Mouse (Mus musculus): ENCODE measurements around the gene A630095E13Rik.

DNA sequence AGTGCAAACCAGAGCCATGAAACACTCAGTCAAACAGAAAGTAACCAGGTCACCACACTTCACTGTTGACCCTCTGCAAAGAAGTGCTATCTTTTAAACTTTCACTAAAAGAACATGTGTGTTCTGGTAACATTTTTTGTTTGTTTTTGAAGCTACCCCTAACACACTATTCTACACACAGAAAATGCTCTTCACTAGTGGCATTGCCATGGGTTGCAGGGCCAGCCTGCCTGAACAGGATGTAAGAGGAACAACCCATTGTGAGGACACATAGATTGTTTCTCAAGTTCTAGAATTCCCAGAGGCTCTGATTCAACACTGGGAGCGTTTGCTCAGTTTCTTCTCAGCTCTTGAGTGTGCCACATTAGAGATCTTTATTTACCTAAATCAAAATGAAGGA lies 49.7 kb upstream of the A630095E13Rik start, which contains the start of gene Acrv1:
- no peak for TF ChIP-seq E2F4 (IDR thresholded peaks at IDR 0.05; ENCODE audit: insufficient read depth)
- no peak for TF ChIP-seq MYOD1 (IDR thresholded peaks at IDR 0.05; ENCODE audit: control insufficient read depth in 1 of 3, insufficient read length in 2 of 3, low read depth in 2 of 3)
- TF ChIP-seq POLR2AphosphoS2 (IDR thresholded peaks at IDR 0.05; ENCODE audit: insufficient read length, low read depth): no peak
- no peak for TF ChIP-seq POLR2A (IDR thresholded peaks at IDR 0.05; ENCODE audit: insufficient read length, low read depth)

All from myocyte (in vitro differentiated cells).